Mouse (Mus musculus) testis, postnatal 14 days (tissue): ENCODE measurements around the gene Lrrc8c.
A peak's percentile ranks its signal among the peaks of the same experiment; 100 is the strongest.

ENCODE experiments used
- DNase-seq: peaks from one replicate; pipeline ENCODE4 v3.0.0; 2021; ENCODE audit warnings: low spot score

Lrrc8c gene

DNA sequence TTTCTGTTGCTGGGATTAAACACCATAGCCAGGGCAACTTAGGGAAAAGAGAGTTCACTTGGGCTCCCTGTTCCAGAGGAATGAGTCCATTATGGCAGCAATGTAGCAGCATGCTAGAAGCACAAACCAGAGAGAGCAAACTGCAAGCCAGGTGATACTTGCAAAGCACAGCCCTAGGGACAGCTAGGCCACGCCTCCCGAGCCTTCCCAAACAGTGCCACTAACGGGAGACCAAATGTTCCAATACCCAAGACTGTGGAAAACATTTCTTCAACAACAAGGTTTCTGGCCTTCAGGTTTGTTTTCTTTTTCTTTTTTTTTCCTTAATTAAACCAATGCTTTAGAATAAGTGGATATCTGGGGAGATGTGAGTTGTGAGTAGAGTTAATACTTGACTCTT is 38.2 kb downstream of the Lrrc8c start:
- no peak for DNase-seq

DNA sequence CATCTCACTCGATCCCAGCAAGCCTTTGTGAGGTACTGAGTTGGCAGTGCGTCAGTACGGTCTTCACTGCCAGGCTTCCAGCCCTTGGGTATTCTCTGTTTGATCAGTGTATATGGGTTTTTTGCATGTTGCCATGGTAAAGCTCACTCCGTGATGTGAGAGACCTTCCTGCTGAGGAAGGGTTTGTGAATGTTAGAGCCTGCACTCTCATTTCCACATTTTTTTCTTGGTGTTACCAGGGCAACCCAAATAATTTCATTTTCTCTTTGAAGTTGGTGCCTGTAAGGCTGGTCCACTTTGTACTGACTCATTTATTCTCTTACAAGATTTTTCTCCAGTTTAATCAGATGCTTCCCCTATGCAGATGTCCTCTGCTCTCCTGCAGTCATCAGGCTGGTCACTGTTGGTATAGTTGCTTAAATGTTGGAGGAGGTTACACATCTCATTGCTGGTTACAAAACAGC is 38.6 kb downstream of the Lrrc8c start:
- DNase-seq = no peak

DNA sequence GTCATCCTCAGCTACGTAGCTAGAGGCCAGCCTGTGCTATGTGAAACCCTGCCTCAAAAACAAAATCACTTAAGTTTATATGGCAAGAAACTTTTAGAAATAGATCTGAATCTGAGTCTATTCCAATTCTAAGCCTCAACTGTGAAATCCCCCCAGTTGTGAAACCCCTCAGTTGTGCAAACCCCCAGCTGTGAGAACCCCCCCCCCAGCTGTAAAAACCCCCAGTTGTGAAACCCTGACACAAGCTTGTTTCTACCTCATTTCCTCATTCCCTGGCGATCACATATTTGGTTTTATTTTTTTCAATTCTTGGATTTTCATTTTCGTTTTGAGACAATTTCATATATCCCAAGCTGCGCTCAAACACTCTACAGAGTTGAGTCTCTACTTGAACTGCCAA is 39.3 kb downstream of the Lrrc8c start:
- DNase-seq = no peak

DNA sequence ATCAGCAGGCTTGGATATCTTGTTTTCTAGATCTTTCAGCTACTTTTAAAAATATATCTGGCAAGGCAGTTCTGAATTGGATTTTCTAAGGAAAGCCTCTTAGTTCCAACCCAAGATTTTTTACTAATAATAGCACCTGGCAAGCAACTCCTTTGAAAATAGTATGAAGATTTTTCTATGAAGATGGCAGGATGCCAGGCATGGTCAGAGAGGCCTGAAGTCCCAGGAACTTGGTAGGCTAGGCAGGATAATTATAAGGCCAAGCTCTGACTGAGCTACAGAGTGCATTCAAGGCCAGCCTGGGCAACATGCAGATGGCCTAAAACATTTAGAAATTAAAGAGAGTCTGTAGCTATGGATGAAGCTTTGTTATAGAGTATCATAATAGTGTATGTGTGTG is 42.7 kb downstream of the Lrrc8c start:
- DNase-seq = no peak

DNA sequence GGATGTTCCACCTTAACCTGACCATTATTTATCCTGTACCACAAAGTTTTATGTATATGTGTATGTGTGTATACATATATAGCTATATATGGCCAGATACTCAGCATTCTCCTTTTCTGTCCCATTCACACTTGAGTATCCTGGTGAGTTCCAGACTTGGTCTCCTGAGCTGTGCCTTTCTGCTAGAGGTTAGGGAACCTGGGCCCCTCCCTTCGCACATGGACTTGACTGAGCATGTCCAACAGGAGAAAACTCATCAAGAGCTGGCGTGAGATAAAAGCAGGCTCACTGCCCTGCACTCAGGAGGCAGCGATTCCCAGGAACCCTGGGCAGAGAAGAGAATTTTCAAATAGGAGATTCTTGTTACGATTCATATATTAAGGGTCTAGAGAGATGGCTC is 45.6 kb downstream of the Lrrc8c start:
- DNase-seq = no peak

DNA sequence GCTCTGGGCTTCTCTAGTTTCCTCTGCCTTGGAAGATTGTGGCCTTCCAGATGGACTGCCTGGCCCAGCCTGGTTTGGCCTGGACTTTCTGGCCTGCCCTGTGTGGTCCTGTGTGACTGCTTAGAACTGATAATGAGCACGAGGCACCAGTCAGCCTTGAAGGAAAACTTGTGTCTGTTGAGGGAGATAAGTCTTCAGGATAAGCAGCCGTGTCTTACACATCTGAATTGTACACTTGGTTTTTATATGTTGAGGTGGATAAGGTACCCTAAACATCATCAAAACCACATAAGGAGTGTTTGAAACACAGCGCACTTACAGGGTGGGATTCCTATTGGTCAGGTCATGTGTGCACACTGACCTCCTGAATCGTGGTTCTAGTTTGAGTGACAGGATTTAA is 46.6 kb downstream of the Lrrc8c start:
- no peak for DNase-seq

DNA sequence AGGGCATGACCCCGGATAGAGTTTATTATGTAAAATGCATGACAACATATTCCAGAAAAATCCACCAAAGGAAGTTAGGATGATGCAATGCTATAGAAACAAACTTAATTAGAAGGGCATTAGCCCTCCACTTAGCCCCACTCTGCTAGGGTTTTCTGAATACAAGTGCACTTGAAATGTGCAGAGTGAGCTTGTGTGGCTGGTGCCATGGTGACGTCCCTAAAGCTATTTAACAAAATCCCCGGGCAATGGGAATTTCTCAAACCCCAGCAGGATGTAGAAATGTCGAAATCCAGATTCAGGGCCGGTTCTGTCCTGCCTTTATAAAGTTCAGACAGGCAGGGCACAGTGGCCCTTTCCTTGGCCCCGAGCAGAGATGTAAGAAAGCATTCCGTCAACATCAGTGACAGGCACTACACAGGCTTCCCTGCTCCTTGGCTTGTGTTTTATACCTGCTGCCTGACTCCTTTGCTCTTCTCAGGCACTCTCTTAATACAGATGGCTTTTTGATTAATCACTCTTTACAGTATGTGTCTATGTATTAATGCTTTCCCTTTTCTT is 47.7 kb downstream of the Lrrc8c start:
- no peak for DNase-seq

DNA sequence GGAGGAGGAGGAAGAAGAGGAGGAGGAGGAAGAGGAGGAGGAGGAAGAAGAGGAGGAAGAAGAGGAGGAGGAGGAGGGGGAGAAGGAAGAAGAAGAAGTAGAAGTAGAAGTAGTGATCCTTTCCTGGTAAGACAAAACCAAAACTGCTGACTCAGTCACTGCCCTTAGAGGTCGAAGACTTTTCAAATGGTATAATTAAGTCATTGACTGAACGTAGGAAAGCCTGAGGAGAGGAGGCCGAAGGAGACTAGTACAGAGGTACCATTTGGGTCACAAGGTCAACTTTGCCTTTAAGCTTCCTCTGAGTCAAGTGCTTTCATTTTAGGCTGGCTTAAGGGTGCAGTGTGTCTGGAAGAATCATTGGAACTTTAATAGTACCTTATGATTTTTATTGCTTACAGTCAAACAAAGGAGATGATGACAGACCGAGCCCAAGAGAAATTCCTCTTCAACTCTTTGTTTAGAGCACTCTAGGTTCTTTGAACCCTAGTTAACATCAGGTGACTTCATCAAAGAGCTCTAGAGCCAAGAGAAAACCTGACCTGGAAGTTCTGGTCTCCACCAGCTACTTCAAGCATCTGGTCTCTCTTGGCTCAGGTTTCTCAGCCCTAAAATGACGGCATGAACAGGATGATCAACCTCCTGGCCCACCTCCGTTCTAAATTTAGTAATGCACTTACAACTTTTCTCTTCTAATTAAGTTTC is 49.0 kb downstream of the Lrrc8c start:
- DNase-seq = no peak

DNA sequence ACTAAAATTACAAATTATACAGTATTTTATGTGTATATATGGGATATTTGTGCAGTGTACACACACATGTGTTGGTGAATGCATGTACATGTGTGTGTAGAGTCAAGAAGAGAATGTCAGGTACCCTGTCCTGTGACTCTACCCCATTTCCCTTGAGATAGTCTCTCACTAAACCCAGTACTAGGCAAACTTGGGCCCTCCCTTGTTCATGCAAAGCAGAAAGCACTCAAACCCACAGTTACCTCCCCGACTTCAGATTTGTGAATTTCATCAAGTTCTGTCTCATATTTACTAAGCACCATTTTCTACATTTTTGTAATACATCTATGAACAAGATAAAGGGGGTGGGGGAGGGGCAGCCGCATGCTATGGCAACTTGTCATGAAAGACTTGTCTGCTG is 50.0 kb downstream of the Lrrc8c start:
- no peak for DNase-seq

DNA sequence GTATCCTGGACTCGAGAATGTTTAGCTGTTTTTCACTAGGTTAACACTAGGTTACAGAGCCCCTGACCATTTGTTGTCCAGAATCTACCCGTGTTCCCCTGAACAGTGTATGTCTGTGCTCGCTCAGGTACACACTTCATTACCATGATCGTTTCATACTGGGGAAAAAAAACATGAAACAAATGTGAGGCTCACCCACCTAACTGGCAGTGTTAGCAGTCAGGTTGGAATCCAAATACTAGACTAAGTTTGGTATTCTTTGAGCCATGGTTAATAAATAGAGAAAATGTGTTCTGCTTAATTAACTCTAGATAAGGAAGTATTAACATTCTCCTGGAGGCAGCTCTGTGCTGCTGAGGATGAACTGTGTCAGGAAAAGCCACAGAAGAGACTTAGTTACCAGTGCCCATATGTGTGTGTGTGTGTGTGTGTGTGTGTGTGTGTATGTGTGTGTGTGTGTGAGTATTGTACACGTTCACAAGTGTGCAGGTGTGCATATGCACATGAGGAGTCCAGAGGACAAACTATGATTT is 53.0 kb downstream of the Lrrc8c start:
- no peak for DNase-seq

DNA sequence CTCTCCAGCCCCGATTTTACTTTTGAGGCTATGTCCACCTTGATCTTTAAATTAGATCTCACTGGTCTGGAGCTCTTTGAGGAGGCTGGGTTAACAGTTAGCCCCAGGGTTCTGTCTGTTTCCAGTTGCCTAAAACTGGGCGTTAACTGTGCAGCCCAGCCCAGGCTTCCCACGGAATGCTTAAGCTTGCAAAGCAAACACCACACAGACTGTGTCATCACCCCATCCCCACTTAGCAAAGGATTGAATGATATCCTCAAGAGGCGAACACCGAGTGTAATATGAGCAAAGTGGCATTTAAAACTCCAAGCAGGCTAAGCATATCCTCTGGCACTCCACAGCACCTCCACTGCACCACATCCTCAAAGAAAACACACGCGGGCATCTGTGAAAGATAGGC is 53.7 kb downstream of the Lrrc8c start:
- DNase-seq = no peak

DNA sequence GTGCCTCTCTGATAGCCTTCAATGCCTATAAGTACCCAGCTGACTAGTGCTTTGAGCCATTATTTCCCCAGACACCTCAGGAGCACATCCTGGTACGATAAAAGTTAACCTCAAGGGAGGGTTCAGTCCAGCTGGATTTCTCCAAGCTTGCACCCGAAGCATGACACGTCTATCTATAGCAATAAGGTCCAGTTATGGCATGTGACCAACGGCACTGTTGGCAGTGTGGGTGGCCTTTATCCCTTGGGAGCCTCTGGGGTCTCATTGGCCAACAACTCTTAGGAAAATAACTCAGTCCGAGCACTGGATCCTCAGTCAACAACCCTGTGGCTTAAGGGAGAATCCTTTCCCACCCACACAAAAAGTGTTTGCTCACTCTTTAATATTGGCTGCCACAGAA is 55.6 kb downstream of the Lrrc8c start:
- DNase-seq = no peak

DNA sequence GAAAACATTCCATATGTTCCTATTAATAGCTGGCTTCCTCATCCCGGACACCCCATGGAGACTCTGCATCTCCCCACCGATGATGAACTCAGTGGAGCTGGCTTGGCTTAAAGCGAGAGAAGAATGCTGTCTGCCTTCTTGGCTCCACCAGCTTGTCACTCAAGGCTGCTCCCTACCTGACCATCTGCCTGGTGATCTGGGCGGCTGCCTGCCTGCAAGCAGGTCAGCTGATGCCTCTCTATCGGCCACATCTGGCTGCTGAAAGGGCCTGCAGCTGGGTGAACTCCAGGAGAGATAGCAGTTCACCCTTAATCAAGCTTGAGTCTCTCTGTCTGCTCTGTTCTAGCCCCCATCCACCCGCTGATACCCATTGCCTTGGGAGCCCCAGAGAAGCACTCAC is 56.7 kb downstream of the Lrrc8c start:
- DNase-seq = no peak

DNA sequence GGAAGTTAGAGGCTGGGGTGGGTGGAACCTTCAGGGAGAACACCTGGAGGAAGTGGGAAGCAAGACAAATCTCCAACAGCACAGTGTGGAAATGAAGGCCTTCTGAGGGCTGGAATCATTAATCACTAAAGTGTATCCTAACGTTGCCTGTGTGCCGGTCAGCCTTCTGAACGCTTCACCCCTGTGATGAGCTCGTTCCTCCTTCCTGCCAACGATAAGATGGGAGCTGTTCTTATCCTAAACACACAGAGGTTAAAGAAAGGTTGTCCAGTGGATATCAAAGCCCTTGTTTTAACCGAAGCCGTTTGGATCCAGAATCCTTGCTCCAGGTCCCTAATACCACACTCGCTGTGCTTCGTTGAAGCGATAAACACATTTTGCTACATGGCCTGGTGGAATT is 61.7 kb downstream of the Lrrc8c start:
- no peak for DNase-seq

DNA sequence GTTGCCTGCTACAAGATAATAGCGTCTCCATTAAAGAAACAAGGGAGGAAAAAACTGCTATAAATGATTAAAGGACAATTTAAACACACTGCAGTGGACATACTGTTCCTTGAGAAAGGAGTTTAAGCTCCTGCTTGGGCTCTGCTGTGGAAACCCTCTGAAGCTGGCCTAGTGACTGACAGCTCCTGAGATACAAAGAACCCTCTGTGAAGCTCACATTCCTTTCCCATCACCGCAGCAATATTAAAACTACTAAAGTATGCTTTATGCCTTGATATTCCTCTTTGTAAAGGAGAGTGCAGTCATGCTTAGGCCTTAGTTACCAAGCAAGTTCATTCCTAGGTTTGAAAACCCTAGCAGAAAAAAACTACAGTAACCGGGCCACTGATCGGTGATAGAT is 66.7 kb downstream of the Lrrc8c start:
- DNase-seq = no peak

DNA sequence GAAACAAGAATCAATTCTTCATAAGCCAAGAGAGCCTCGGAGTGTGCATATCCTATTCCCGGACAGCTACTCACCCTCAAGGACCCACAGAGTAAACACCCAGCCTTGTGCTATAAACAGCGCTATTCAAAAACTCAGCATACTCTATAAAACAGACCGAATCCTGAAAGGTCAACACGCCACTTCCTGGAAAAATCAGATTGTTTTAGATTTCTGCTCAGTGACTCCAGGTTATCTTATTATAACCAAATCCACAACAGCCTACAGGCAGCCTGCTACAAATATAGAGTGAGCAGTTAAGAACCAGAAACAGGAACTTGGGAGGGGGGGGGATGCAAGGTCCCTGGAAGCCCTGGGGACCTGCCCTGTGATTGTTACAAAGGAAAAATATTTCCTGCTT is 67.5 kb downstream of the Lrrc8c start:
- DNase-seq = no peak

DNA sequence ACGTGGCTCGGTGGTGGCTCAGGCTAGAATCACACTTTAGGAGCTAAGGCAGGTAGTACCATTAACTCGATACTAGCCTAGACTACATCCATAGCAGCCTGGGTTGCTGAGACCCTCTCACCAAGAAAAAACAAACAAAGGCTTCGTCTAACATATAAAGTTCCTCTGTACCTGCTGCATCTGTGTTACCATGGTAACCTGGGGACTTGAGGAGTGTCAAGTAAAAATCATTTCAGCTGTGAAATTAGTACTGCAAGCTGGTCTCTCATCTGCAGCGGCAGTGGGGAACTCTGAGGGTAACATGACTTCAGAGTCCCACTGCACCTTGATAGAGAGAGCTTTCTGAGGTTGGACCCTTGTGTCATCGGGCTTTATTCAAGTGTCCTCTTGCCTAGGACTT is 68.3 kb downstream of the Lrrc8c start:
- DNase-seq = no peak

DNA sequence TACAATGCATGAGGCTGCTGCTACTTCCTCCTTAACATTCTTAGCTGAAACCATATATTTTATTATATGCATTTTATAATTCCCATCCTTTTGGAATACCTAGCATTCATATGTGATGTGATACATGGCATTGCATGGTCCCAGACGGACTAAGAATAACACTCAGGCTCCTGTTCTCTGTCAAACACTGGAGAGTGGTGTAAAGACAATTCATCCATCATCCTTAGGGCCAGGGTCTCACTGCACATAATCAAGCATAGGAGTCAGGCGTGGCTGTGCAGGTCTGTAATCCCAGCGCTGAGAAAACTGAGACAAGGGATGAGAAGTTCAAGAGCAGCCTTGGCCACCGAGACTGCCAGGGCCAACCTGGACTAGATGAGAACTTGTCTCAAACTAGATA is 69.5 kb downstream of the Lrrc8c start:
- DNase-seq = no peak

DNA sequence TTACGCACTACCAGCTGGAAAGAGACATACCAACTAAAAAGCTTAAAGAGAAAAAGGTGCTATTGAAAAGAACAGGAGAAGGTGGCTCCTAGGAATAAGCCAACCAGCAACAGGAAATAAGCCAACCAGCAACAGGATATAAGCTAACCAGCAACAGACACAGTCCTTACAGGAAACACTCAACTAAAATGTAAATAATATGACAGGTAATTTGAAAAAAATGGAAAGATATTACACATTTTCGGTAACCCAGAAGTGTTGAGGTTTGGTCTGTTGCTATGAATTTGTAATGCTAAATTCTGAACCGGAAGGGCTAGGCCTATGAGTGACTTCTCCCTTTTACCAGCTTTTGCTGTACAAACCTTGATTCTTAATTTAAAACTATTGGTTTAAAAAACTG is 69.9 kb downstream of the Lrrc8c start:
- no peak for DNase-seq

DNA sequence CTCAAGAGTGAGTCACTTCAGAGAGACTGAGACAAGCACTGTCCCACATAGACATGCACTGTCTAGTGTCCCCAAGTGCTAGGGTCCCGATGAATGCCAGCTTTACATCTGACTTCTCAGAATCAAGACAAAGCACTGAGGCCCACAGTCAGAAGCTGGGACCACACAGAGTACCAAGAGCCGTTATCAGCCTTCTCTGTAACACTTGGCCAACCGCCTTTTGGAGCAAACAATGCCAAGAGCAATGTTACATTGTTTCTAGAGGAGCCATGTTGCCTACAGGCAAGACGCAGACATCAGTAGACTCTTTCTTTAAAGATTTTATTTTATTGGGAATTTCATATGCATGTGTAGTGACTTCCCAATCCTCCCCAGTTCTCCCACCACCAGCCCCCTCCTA is 73.2 kb downstream of the Lrrc8c start:
- DNase-seq = peak; percentile 72

DNA sequence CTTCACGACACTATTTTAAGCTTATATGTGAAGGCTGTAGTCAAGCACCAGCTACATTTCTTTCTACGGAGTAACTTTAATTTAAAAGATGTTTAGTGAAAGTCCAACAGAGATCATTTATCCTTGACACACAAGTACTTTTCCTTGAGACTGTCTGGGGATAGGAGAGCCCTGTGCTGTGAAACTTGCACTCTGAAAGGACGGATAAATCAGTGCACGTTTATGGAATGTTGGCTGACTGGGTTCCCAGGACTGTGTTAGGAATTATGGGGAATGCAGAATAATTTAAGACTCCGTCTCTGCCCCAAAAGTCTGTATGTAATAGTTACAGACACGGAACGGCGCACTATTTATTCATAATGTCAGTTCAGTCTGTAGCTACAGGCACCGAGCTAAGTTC is 74.4 kb downstream of the Lrrc8c start:
- no peak for DNase-seq

DNA sequence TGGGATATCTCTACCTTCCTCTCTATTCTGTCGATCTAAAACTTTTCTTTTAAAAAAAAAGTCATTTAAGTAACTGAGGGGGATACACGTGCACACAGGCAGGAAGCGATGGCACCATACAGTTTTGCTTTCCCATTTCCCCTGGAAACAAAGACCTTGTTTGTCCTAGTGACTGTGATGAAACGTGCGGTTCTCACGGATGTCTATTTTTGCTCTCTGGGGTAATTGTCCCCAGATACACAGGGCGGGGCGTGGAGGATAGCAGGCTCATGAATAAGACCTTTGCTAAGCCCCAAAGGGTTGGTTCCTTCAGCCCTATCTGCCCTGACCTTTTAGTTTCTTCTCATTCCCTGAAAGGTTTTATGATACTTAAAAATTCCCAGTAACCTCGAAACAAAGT is 79.7 kb downstream of the Lrrc8c start:
- DNase-seq = no peak

DNA sequence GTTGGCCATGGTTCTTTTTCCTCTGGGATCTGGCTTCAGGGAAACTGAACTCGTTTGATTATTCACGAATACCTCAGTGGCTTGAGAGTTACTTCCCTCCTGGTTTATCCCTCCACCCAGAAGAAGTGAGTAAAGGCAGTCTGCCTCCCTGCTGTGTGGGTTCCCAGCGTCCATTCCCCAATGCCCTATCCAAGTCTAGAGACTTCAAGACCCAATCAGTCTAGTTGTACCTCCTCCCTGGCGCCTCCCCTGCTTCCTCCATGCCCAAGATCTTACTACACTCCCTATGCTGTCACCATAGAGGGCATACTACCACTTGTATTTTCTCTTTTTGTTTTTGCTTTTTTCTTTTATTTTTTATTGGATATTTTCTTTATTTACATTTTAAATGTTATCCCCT is 80.1 kb downstream of the Lrrc8c start:
- no peak for DNase-seq

DNA sequence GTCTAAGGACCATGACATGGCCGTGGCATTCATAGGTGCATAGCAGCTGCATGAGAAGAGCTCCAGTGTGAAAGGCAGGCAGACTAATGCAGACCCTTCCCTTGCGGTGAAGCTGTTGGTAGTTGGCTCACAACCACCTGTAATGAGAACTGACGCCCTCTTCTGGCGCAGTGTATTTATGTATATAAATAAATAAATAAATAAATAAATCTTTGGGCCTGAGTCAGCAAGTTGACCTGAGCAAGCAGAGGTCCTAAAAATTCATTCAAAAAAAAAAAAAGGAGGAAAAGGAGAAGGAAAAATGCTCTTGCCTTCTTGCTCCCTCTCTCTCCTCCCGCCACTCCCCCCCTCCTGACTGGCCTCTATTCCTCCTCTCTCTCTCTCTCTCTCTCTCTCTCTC is 81.8 kb downstream of the Lrrc8c start:
- no peak for DNase-seq
